Mouse (Mus musculus): ENCODE data around the gene Arid4a. TPM values are rescaled to one million over a fixed set of nuclear protein-coding genes. Genes with fewer than 3 reads are reported as not detected.
"Not testable (repeated sequence)": the region's sequence is repeated elsewhere in the genome, so short reads cannot be mapped to it uniquely, and the experiment has no call there.

The Arid4a gene
- polyA plus RNA-seq, 1 experiment from 2014 or later: 34.0 TPM

- Histone ChIP-seq H3K4me1 (peaks cover 14% of the 10 kb centered on the region; the same call in 1 of the 2 replicates), H3K27me3 (no peaks in the 10 kb centered on the region), H3K27ac (peak overlapping the region; percentile 97), H3K9me3 (no peaks in the 10 kb centered on the region), H3K4me2 (replicated peaks) (peak overlapping the region; percentile 60), H3K4me3 (peak overlapping the region; percentile 98), H3K36me3 (peaks cover 23% of the 10 kb centered on the region), H3K9ac (peak overlapping the region; percentile 91)
- no peak for ATAC-seq (ENCODE audit: insufficient number of reproducible peaks, insufficient read depth, low FRiP score, low TSS enrichment)
- under 1% methylated on average over 50 of the region's 82 CpGs for WGBS
Measured at GRCm38 (mm10) chr12:71016503-71017241, 882 bp downstream of the Arid4a start.

- H3K27me3 ChIP-seq: no peaks in the 10 kb centered on the region
- peaks cover 24% of the 10 kb centered on the region for H3K36me3 ChIP-seq
- H3K4me3 ChIP-seq: peak overlapping the region; percentile 98
- H3K4me2 ChIP-seq (replicated peaks): peak overlapping the region; percentile 60
- H3K9ac ChIP-seq: peak overlapping the region; percentile 91
- WGBS: 23% methylated on average over 5 of the region's 5 CpGs
- no peak for ATAC-seq (ENCODE audit: insufficient number of reproducible peaks, insufficient read depth, low FRiP score, low TSS enrichment)
- no peaks in the 10 kb centered on the region for H3K9me3 ChIP-seq
- H3K4me1 ChIP-seq: peaks cover 11% of the 10 kb centered on the region; the same call in 1 of the 2 replicates
- H3K27ac ChIP-seq: peak overlapping the region; percentile 97
Measured at GRCm38 (mm10) chr12:71017242-71017571, 1.4 kb downstream of the Arid4a start.

GRCm38 (mm10) chr12:71017827-71018226, 2.0 kb downstream of the Arid4a start:
- peaks cover 27% of the 10 kb centered on the region for H3K36me3 ChIP-seq
- H3K4me2 ChIP-seq (replicated peaks): peak overlapping the region; percentile 60; the same call in 1 of the 2 replicates
- ATAC-seq (ENCODE audit: insufficient number of reproducible peaks, insufficient read depth, low FRiP score, low TSS enrichment): no peak
- no peaks in the 10 kb centered on the region for H3K9me3 ChIP-seq
- no peak overlapping the region for H3K27ac ChIP-seq
- peaks cover 10% of the 10 kb centered on the region; the same call in 1 of the 2 replicates for H3K4me1 ChIP-seq
- H3K27me3 ChIP-seq: no peaks in the 10 kb centered on the region
- 79% methylated on average over 10 of the region's 10 CpGs for WGBS
- H3K9ac ChIP-seq: no peak overlapping the region
- H3K4me3 ChIP-seq: no peak overlapping the region

- H3K9ac ChIP-seq: no peak overlapping the region
- 89% methylated on average over 8 of the region's 8 CpGs for WGBS
- H3K9me3 ChIP-seq: no peaks in the 10 kb centered on the region
- no peak overlapping the region for H3K27ac ChIP-seq
- no peak overlapping the region for H3K4me2 ChIP-seq (replicated peaks)
- peaks cover 40% of the 10 kb centered on the region for H3K36me3 ChIP-seq
- H3K27me3 ChIP-seq: no peaks in the 10 kb centered on the region
- H3K4me3 ChIP-seq: no peak overlapping the region
- peaks cover 5% of the 10 kb centered on the region; the same call in 1 of the 2 replicates for H3K4me1 ChIP-seq
- no peak for ATAC-seq (ENCODE audit: insufficient number of reproducible peaks, insufficient read depth, low FRiP score, low TSS enrichment)
Measured at GRCm38 (mm10) chr12:71019211-71019610, 3.4 kb downstream of the Arid4a start.

GRCm38 (mm10) chr12:71024411-71024810, 8.6 kb downstream of the Arid4a start:
- Histone ChIP-seq H3K9ac (no peak overlapping the region), H3K27ac (no peak overlapping the region), H3K36me3 (peaks cover 75% of the 10 kb centered on the region), H3K4me1 (no peaks in the 10 kb centered on the region), H3K27me3 (no peaks in the 10 kb centered on the region), H3K4me3 (no peak overlapping the region), H3K4me2 (replicated peaks) (no peak overlapping the region), H3K9me3 (no peaks in the 10 kb centered on the region)
- WGBS: 94% methylated on average over 10 of the region's 10 CpGs
- ATAC-seq (ENCODE audit: insufficient number of reproducible peaks, insufficient read depth, low FRiP score, low TSS enrichment): no peak

GRCm38 (mm10) chr12:71028265-71028664, 12.5 kb downstream of the Arid4a start:
- not testable (repeated sequence) for H3K4me1 ChIP-seq; ATAC-seq (ENCODE audit: insufficient number of reproducible peaks, insufficient read depth, low FRiP score, low TSS enrichment); H3K27ac ChIP-seq; H3K4me2 ChIP-seq (replicated peaks); H3K9ac ChIP-seq; H3K9me3 ChIP-seq; H3K27me3 ChIP-seq; H3K4me3 ChIP-seq
- WGBS: 90% methylated on average over 8 of the region's 8 CpGs
- peaks cover 73% of the 10 kb centered on the region for H3K36me3 ChIP-seq

- ATAC-seq (ENCODE audit: insufficient number of reproducible peaks, insufficient read depth, low FRiP score, low TSS enrichment): no peak
- 91% methylated on average over 8 of the region's 8 CpGs for WGBS
Measured at GRCm38 (mm10) chr12:71030260-71030659, 14.5 kb downstream of the Arid4a start.

GRCm38 (mm10) chr12:71030722-71031121, 14.9 kb downstream of the Arid4a start:
- H3K27me3 ChIP-seq: no peaks in the 10 kb centered on the region
- no peaks in the 10 kb centered on the region for H3K9me3 ChIP-seq
- H3K4me2 ChIP-seq (replicated peaks): no peak overlapping the region
- no peaks in the 10 kb centered on the region for H3K4me1 ChIP-seq
- H3K27ac ChIP-seq: no peak overlapping the region
- H3K9ac ChIP-seq: no peak overlapping the region
- peaks cover 54% of the 10 kb centered on the region for H3K36me3 ChIP-seq
- no peak overlapping the region for H3K4me3 ChIP-seq
- ATAC-seq (ENCODE audit: insufficient number of reproducible peaks, insufficient read depth, low FRiP score, low TSS enrichment): no peak
- 90% methylated on average over 5 of the region's 5 CpGs for WGBS

More at GRCm38 (mm10) chr12:71030260-71030659, 14.5 kb downstream of the Arid4a start:
- H3K9ac ChIP-seq: no peak overlapping the region
- no peak overlapping the region for H3K27ac ChIP-seq
- no peak overlapping the region for H3K4me3 ChIP-seq
- H3K4me2 ChIP-seq (replicated peaks): no peak overlapping the region
- no peaks in the 10 kb centered on the region for H3K4me1 ChIP-seq
- H3K27me3 ChIP-seq: no peaks in the 10 kb centered on the region
- no peaks in the 10 kb centered on the region for H3K9me3 ChIP-seq
- H3K36me3 ChIP-seq: peaks cover 58% of the 10 kb centered on the region

GRCm38 (mm10) chr12:71035826-71036225, 20.0 kb downstream of the Arid4a start:
- 91% methylated on average over 4 of the region's 4 CpGs for WGBS
- no peak overlapping the region for H3K27ac ChIP-seq
- peaks cover 56% of the 10 kb centered on the region for H3K36me3 ChIP-seq
- no peak for ATAC-seq (ENCODE audit: insufficient number of reproducible peaks, insufficient read depth, low FRiP score, low TSS enrichment)
- H3K9ac ChIP-seq: no peak overlapping the region
- H3K4me3 ChIP-seq: no peak overlapping the region
- no peak overlapping the region for H3K4me2 ChIP-seq (replicated peaks)
- no peaks in the 10 kb centered on the region for H3K4me1 ChIP-seq
- H3K9me3 ChIP-seq: no peaks in the 10 kb centered on the region
- no peaks in the 10 kb centered on the region for H3K27me3 ChIP-seq

- no peak for ATAC-seq (ENCODE audit: insufficient number of reproducible peaks, insufficient read depth, low FRiP score, low TSS enrichment)
- no peaks in the 10 kb centered on the region for H3K4me1 ChIP-seq
- H3K4me3 ChIP-seq: no peak overlapping the region
- no peak overlapping the region for H3K9ac ChIP-seq
- no peak overlapping the region for H3K27ac ChIP-seq
- H3K4me2 ChIP-seq (replicated peaks): no peak overlapping the region
- peaks cover 63% of the 10 kb centered on the region for H3K36me3 ChIP-seq
- no peaks in the 10 kb centered on the region for H3K27me3 ChIP-seq
- WGBS: 90% methylated on average over 12 of the region's 12 CpGs
- H3K9me3 ChIP-seq: no peaks in the 10 kb centered on the region
Measured at GRCm38 (mm10) chr12:71036729-71037404, 21.1 kb downstream of the Arid4a start.

- Histone ChIP-seq H3K36me3 (peaks cover 56% of the 10 kb centered on the region), H3K27ac (no peak overlapping the region), H3K4me3 (no peak overlapping the region), H3K9ac (no peak overlapping the region), H3K27me3 (no peaks in the 10 kb centered on the region), H3K4me2 (replicated peaks) (no peak overlapping the region), H3K4me1 (no peaks in the 10 kb centered on the region), H3K9me3 (no peaks in the 10 kb centered on the region)
- ATAC-seq (ENCODE audit: insufficient number of reproducible peaks, insufficient read depth, low FRiP score, low TSS enrichment): no peak
- 87% methylated on average over 7 of the region's 7 CpGs for WGBS
Measured at GRCm38 (mm10) chr12:71040462-71040861, 24.7 kb downstream of the Arid4a start.

GRCm38 (mm10) chr12:71042451-71042850, 26.7 kb downstream of the Arid4a start:
- no peaks in the 10 kb centered on the region for H3K27me3 ChIP-seq
- WGBS: 93% methylated on average over 1 of the region's 1 CpGs
- H3K27ac ChIP-seq: no peak overlapping the region
- peaks cover 1% of the 10 kb centered on the region; the same call in 1 of the 2 replicates for H3K4me1 ChIP-seq
- ATAC-seq (ENCODE audit: insufficient number of reproducible peaks, insufficient read depth, low FRiP score, low TSS enrichment): no peak
- no peaks in the 10 kb centered on the region for H3K9me3 ChIP-seq
- no peak overlapping the region for H3K4me2 ChIP-seq (replicated peaks)
- H3K36me3 ChIP-seq: peaks cover 53% of the 10 kb centered on the region
- no peak overlapping the region for H3K4me3 ChIP-seq
- H3K9ac ChIP-seq: no peak overlapping the region

Measured in embryonic facial prominence, embryonic 12.5 days (tissue).